Comparison of ENCODE assay signal across 10 mouse cellular contexts in the genomic region with DNA sequence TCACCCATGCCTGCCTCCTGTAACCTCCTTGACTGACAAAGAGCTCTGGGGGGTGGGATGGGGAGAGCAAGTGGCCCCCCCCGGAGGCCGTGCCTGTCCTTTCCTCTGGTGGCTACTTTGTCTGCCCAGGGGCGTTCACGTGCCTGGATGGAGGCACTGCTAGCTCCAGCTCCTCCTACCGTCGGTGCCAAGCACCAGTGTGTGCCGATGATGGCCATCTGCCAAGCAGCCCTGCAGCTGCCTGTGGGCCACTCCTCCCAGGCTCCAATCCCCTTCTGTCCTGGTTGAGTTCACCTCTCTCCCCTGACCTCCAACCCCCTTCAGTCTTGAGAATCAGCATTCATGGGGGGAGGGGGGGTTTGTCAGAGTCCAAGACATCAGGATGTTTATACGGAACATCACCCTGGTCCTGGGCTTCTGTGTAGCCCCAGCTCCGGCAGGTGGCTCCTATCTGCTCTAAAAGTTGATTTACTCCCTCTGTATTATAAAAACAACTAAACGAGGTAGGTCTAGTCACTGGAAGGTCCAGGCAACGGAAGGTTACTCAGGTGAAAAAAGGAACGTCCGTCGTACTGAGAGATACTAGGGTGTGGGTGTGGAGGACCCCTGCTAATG. TPM values are rescaled to one million over a fixed set of nuclear protein-coding genes. Genes with fewer than 3 reads are reported as not detected.
DNase-seq lines count a peak whose midpoint lies in the region; ATAC-seq and TF ChIP-seq lines count a peak whose summit lies in the region.
"Had no signal": no experiment of that assay in that cellular context is flagged by ENCODE, and none has a peak within 500 bp of the region (broad histone marks: within the 10 kb centered on the region; RNA-seq: fewer than 3 reads in every experiment).

No protein-coding gene starts in this region.

- ATAC-seq in forebrain, embryonic 11.5 days (replicated peaks; ENCODE audit: low FRiP score) = no peak
- peak; percentile 74 for ATAC-seq in kidney, embryonic 14.5 days (ENCODE audit: low FRiP score, low TSS enrichment)
- no peak for ATAC-seq in limb, embryonic 14.5 days (ENCODE audit: low FRiP score, low read depth)

- 80% methylated on average over 14 of the region's 14 CpGs for WGBS in forebrain, embryonic 10.5 days
- 73% methylated on average over 14 of the region's 14 CpGs for WGBS in forebrain, embryonic 11.5 days
- 19% methylated on average over 14 of the region's 14 CpGs for whole genome bisulfite sequencing in kidney, embryonic 14.5 days
- WGBS in limb, embryonic 14.5 days = 58% methylated on average over 14 of the region's 14 CpGs

- H3K4me3 ChIP-seq in forebrain, embryonic 10.5 days = no peak overlapping the region
- H3K4me3 ChIP-seq in forebrain, embryonic 11.5 days (ENCODE audit: low read depth, low read length) = no peak overlapping the region
- no peak overlapping the region for H3K4me3 ChIP-seq in kidney, embryonic 14.5 days (ENCODE audit: low read length)
- H3K4me3 ChIP-seq in limb, embryonic 14.5 days (replicated peaks; ENCODE audit: low read length) = no peak overlapping the region
- H3K4me3 ChIP-seq: erythroblast, embryonic 14.5 days; midbrain, embryonic 12.5 days had no signal

- TF ChIP-seq CTCF in brain, embryonic 14.5 days (IDR thresholded peaks at IDR 0.05; ENCODE audit: borderline replicate concordance, extremely low read depth, insufficient read depth, insufficient read length) = 0 out of 2 replicates have a peak, but pooled peaks have one; percentile 15

- no peaks in the 10 kb centered on the region for H3K9me3 ChIP-seq in forebrain, embryonic 10.5 days
- no peaks in the 10 kb centered on the region for H3K9me3 ChIP-seq in forebrain, embryonic 11.5 days (ENCODE audit: control insufficient read depth, low read length)
- H3K9me3 ChIP-seq in kidney, embryonic 14.5 days (ENCODE audit: control insufficient read depth, low read length) = no peaks in the 10 kb centered on the region
- no peaks in the 10 kb centered on the region for H3K9me3 ChIP-seq in limb, embryonic 14.5 days (ENCODE audit: control insufficient read depth, low read length)
- H3K9me3 ChIP-seq: midbrain, embryonic 12.5 days had no signal

- peaks cover 16% of the 10 kb centered on the region for H3K4me1 ChIP-seq in forebrain, embryonic 10.5 days
- no peaks in the 10 kb centered on the region for H3K4me1 ChIP-seq in forebrain, embryonic 11.5 days (replicated peaks; ENCODE audit: control insufficient read depth, insufficient read depth, low read length)
- peaks cover 20% of the 10 kb centered on the region for H3K4me1 ChIP-seq in kidney, embryonic 14.5 days (ENCODE audit: control insufficient read depth, insufficient read depth, low read length)
- H3K4me1 ChIP-seq in limb, embryonic 14.5 days (ENCODE audit: control insufficient read depth, insufficient read depth, low read length) = no peaks in the 10 kb centered on the region

- peak overlapping the region; percentile 58 for H3K27ac ChIP-seq in forebrain, embryonic 10.5 days
- H3K27ac ChIP-seq in forebrain, embryonic 11.5 days (ENCODE audit: low read depth, low read length) = no peak overlapping the region
- peak overlapping the region; percentile 53; the same call in 1 of the 2 replicates for H3K27ac ChIP-seq in kidney, embryonic 14.5 days (ENCODE audit: low read depth, low read length)
- H3K27ac ChIP-seq in limb, embryonic 14.5 days (replicated peaks; ENCODE audit: low read depth, low read length) = no peak overlapping the region
- H3K27ac ChIP-seq: midbrain, embryonic 12.5 days had no signal

- H3K9ac ChIP-seq in forebrain, embryonic 11.5 days (ENCODE audit: low read length) = no peak overlapping the region
- no peak overlapping the region for H3K9ac ChIP-seq in kidney, embryonic 14.5 days (ENCODE audit: low read depth, low read length)
- H3K9ac ChIP-seq in limb, embryonic 14.5 days (ENCODE audit: low read depth, low read length, severe bottlenecking) = no peak overlapping the region
- H3K9ac ChIP-seq: midbrain, embryonic 12.5 days had no signal

- no peaks in the 10 kb centered on the region for H3K27me3 ChIP-seq in forebrain, embryonic 10.5 days (ENCODE audit: poor library complexity, severe bottlenecking)
- no peaks in the 10 kb centered on the region for H3K27me3 ChIP-seq in forebrain, embryonic 11.5 days (ENCODE audit: control insufficient read depth, insufficient read depth, low read length)
- no peaks in the 10 kb centered on the region for H3K27me3 ChIP-seq in kidney, embryonic 14.5 days (ENCODE audit: control insufficient read depth, insufficient read depth, low read length)
- H3K27me3 ChIP-seq in limb, embryonic 14.5 days (ENCODE audit: control insufficient read depth, insufficient read depth, low read length) = no peaks in the 10 kb centered on the region
- H3K27me3 ChIP-seq: midbrain, embryonic 12.5 days had no signal

- H3K4me2 ChIP-seq in forebrain, embryonic 11.5 days (ENCODE audit: low read depth, low read length, severe bottlenecking) = no peak overlapping the region
- H3K4me2 ChIP-seq in kidney, embryonic 14.5 days (replicated peaks; ENCODE audit: low read depth, low read length) = no peak overlapping the region
- H3K4me2 ChIP-seq in limb, embryonic 14.5 days (replicated peaks; ENCODE audit: low read depth, low read length, severe bottlenecking) = no peak overlapping the region
- H3K4me2 ChIP-seq: midbrain, embryonic 12.5 days had no signal

- DNase-seq in forebrain, embryonic 10.5 days (ENCODE audit: extremely low spot score, low spot score) = no peak
- no peak for DNase-seq in forebrain, embryonic 11.5 days (ENCODE audit: low spot score)
- peak; percentile 89 for DNase-seq in brain, embryonic 14.5 days (ENCODE audit: low read depth)
- peak; percentile 14 for DNase-seq in heart, adult 8-10 months (ENCODE audit: low spot score)
- peak; percentile 15 for DNase-seq in limb, embryonic 14.5 days (ENCODE audit: low spot score)
- peak; percentile 25 for DNase-seq in right cerebral cortex, postnatal 25 days
- DNase-seq in thymus, postnatal 36 days = no peak

- H3K36me3 ChIP-seq in forebrain, embryonic 10.5 days (replicated peaks) = no peaks in the 10 kb centered on the region
- no peaks in the 10 kb centered on the region for H3K36me3 ChIP-seq in forebrain, embryonic 11.5 days (ENCODE audit: control insufficient read depth, insufficient read depth, low read length)
- no peaks in the 10 kb centered on the region for H3K36me3 ChIP-seq in kidney, embryonic 14.5 days (ENCODE audit: control insufficient read depth, insufficient read depth, low read length)
- H3K36me3 ChIP-seq in limb, embryonic 14.5 days (ENCODE audit: control insufficient read depth, insufficient read depth, low read length) = no peaks in the 10 kb centered on the region
- H3K36me3 ChIP-seq: midbrain, embryonic 12.5 days had no signal

- TF ChIP-seq POLR2A in brain, embryonic 14.5 days (IDR thresholded peaks at IDR 0.05; ENCODE audit: borderline replicate concordance, extremely low read depth, insufficient read depth, insufficient read length, poor library complexity, severe bottlenecking) = no peak
- TF ChIP-seq POLR2A in limb, embryonic 14.5 days (IDR thresholded peaks at IDR 0.05; ENCODE audit: borderline replicate concordance, extremely low read depth, insufficient read depth, insufficient read length) = no peak

RNA-seq across cellular contexts. Expression of gene Pgs1, which starts 57.3 kb away (rescaled TPM):
- 43.8 and 44.7 TPM in 2 replicates for polyA plus RNA-seq in forebrain, embryonic 10.5 days (2016; fragmentation: Nextera tagmentation; extraction: Ambion mirVana)
- 43.4 and 45.7 TPM in 2 replicates for polyA plus RNA-seq in forebrain, embryonic 11.5 days (2014; fragmentation: Nextera tagmentation; extraction: Ambion mirVana)
- 48.5 and 55.7 TPM in 2 replicates for polyA plus RNA-seq in brain, embryonic 14.5 days (2012; rRNA removed)
- 10 to 100 TPM; 16.4 to 20.6 (median 19.2) TPM for total RNA-seq in heart, adult 8-10 months (2022)
- polyA plus RNA-seq in kidney, embryonic 14.5 days (2014; fragmentation: Nextera tagmentation; extraction: Ambion mirVana) = 30.0 and 37.5 TPM in 2 replicates
- 36.2 and 41.7 TPM in 2 replicates for polyA plus RNA-seq in limb, embryonic 14.5 days (2012; rRNA removed)
- 30.5 and 35.9 TPM in 2 replicates for polyA plus RNA-seq in limb, embryonic 14.5 days (2014; fragmentation: Nextera tagmentation; extraction: Ambion mirVana)

Comparison
In these comparisons a context has a peak if more than half of its experiments do, and no peak if none do; other contexts are left out.
1. H3K27ac ChIP-seq: peak in forebrain, embryonic 10.5 days (single experiment) and kidney, embryonic 14.5 days (single experiment); none in forebrain, embryonic 11.5 days (single experiment) and limb, embryonic 14.5 days (single experiment).
2. DNase-seq: peak in brain, embryonic 14.5 days (single experiment), heart, adult 8-10 months (single experiment), limb, embryonic 14.5 days (single experiment) and right cerebral cortex, postnatal 25 days (single experiment); none in forebrain, embryonic 10.5 days (single experiment), forebrain, embryonic 11.5 days (single experiment) and thymus, postnatal 36 days (0 of 2).